Mouse (Mus musculus): ENCODE results near the gene Upp1. TPM values are rescaled to one million over a fixed set of nuclear protein-coding genes. Genes with fewer than 3 reads are reported as not detected.

The Upp1 gene
- polyA plus RNA-seq (2015; fragmentation: Nextera tagmentation; extraction: Ambion mirVana) = 3.4 and 3.5 TPM in 2 replicates

GRCm38 (mm10) chr11:9118050-9118420, at the start of gene Upp1:
TSS of gene Upp1 (plus strand) at chr11:9118103.
- Histone ChIP-seq H3K9me3 (no peaks in the 10 kb centered on the region), H3K9ac (peak within 1 kb of the TSS; percentile 54), H3K4me3 (peak within 1 kb of the TSS; percentile 43), H3K4me1 (replicated peaks) (peaks cover 31% of the 10 kb centered on the region), H3K27ac (replicated peaks) (no peak within 1 kb of the TSS), H3K27me3 (peaks cover 71% of the 10 kb centered on the region), H3K36me3 (no peaks in the 10 kb centered on the region), H3K4me2 (peak within 1 kb of the TSS; percentile 94)
- ATAC-seq (ENCODE audit: low read depth) = 0 out of 2 replicates have a peak, but pooled peaks have one; percentile 37
- under 1% methylated on average over 7 of the region's 7 CpGs for WGBS

GRCm38 (mm10) chr11:9076444-9076843, 41.5 kb upstream of the Upp1 start:
- no peak overlapping the region for H3K27ac ChIP-seq (replicated peaks)
- no peak overlapping the region for H3K4me2 ChIP-seq
- WGBS = 85% methylated on average over 3 of the region's 3 CpGs
- no peaks in the 10 kb centered on the region for H3K4me1 ChIP-seq (replicated peaks)
- no peaks in the 10 kb centered on the region for H3K36me3 ChIP-seq
- no peak overlapping the region for H3K9ac ChIP-seq
- H3K9me3 ChIP-seq = no peaks in the 10 kb centered on the region
- no peak overlapping the region for H3K4me3 ChIP-seq
- no peaks in the 10 kb centered on the region for H3K27me3 ChIP-seq
- no peak for ATAC-seq (ENCODE audit: low read depth)

GRCm38 (mm10) chr11:9113189-9113588, 4.7 kb upstream of the Upp1 start:
- Histone ChIP-seq H3K27me3 (peaks cover 42% of the 10 kb centered on the region), H3K27ac (replicated peaks) (no peak overlapping the region), H3K4me2 (no peak overlapping the region), H3K36me3 (no peaks in the 10 kb centered on the region), H3K9ac (no peak overlapping the region), H3K4me1 (replicated peaks) (peaks cover 15% of the 10 kb centered on the region), H3K9me3 (no peaks in the 10 kb centered on the region), H3K4me3 (no peak overlapping the region)
- no peak for ATAC-seq (ENCODE audit: low read depth)
- 83% methylated on average over 2 of the region's 2 CpGs for WGBS

- ATAC-seq (ENCODE audit: low read depth) = no peak
- Histone ChIP-seq H3K36me3 (no peaks in the 10 kb centered on the region), H3K9ac (no peak overlapping the region), H3K27me3 (peaks cover 65% of the 10 kb centered on the region), H3K9me3 (no peaks in the 10 kb centered on the region), H3K4me1 (replicated peaks) (peaks cover 31% of the 10 kb centered on the region), H3K27ac (replicated peaks) (no peak overlapping the region), H3K4me2 (peak overlapping the region; percentile 13; the same call in 1 of the 2 replicates), H3K4me3 (no peak overlapping the region)
- WGBS = 12% methylated on average over 9 of the region's 9 CpGs
Observed at GRCm38 (mm10) chr11:9115367-9116120, 2.4 kb upstream of the Upp1 start.

GRCm38 (mm10) chr11:9116121-9116520, 1.8 kb upstream of the Upp1 start:
- 2% methylated on average over 10 of the region's 10 CpGs for WGBS
- Histone ChIP-seq H3K4me3 (no peak overlapping the region), H3K4me1 (replicated peaks) (peaks cover 31% of the 10 kb centered on the region), H3K27ac (replicated peaks) (no peak overlapping the region), H3K4me2 (peak overlapping the region; percentile 13), H3K9me3 (no peaks in the 10 kb centered on the region), H3K36me3 (no peaks in the 10 kb centered on the region), H3K9ac (no peak overlapping the region), H3K27me3 (peaks cover 71% of the 10 kb centered on the region)
- ATAC-seq (ENCODE audit: low read depth) = no peak

GRCm38 (mm10) chr11:9116916-9117315, 987 bp upstream of the Upp1 start:
- ATAC-seq (ENCODE audit: low read depth) = no peak
- H3K27ac ChIP-seq (replicated peaks) = no peak overlapping the region
- H3K36me3 ChIP-seq = no peaks in the 10 kb centered on the region
- peaks cover 31% of the 10 kb centered on the region for H3K4me1 ChIP-seq (replicated peaks)
- WGBS = 5% methylated on average over 3 of the region's 3 CpGs
- H3K9ac ChIP-seq = no peak overlapping the region
- H3K27me3 ChIP-seq = peaks cover 72% of the 10 kb centered on the region
- H3K4me2 ChIP-seq = no peak overlapping the region; the same call in 1 of the 2 replicates
- H3K9me3 ChIP-seq = no peaks in the 10 kb centered on the region
- no peak overlapping the region for H3K4me3 ChIP-seq

GRCm38 (mm10) chr11:9117358-9118049, 399 bp upstream of the Upp1 start:
- Histone ChIP-seq H3K4me3 (peak overlapping the region; percentile 43), H3K9ac (peak overlapping the region; percentile 54; the same call in 1 of the 2 replicates), H3K4me2 (peak overlapping the region; percentile 94), H3K27me3 (peaks cover 72% of the 10 kb centered on the region), H3K36me3 (no peaks in the 10 kb centered on the region), H3K4me1 (replicated peaks) (peaks cover 31% of the 10 kb centered on the region), H3K9me3 (no peaks in the 10 kb centered on the region), H3K27ac (replicated peaks) (no peak overlapping the region)
- peak; percentile 37 for ATAC-seq (ENCODE audit: low read depth)
- WGBS = 3% methylated on average over 13 of the region's 13 CpGs

GRCm38 (mm10) chr11:9118421-9119121, 668 bp downstream of the Upp1 start:
- peak; percentile 74 for ATAC-seq (ENCODE audit: low read depth)
- peak overlapping the region; percentile 94 for H3K4me2 ChIP-seq
- peaks cover 69% of the 10 kb centered on the region for H3K27me3 ChIP-seq
- no peaks in the 10 kb centered on the region for H3K36me3 ChIP-seq
- H3K4me3 ChIP-seq = peak overlapping the region; percentile 43
- H3K9me3 ChIP-seq = no peaks in the 10 kb centered on the region
- 1% methylated on average over 40 of the region's 40 CpGs for WGBS
- H3K27ac ChIP-seq (replicated peaks) = no peak overlapping the region
- H3K4me1 ChIP-seq (replicated peaks) = peaks cover 31% of the 10 kb centered on the region
- H3K9ac ChIP-seq = peak overlapping the region; percentile 54

- no peak overlapping the region for H3K27ac ChIP-seq (replicated peaks)
- H3K4me2 ChIP-seq = peak overlapping the region; percentile 94
- H3K4me3 ChIP-seq = peak overlapping the region; percentile 43
- H3K36me3 ChIP-seq = no peaks in the 10 kb centered on the region
- whole genome bisulfite sequencing = 5% methylated on average over 22 of the region's 22 CpGs
- H3K27me3 ChIP-seq = peaks cover 64% of the 10 kb centered on the region
- H3K9me3 ChIP-seq = no peaks in the 10 kb centered on the region
- H3K9ac ChIP-seq = no peak overlapping the region; the same call in 1 of the 2 replicates
- peaks cover 31% of the 10 kb centered on the region for H3K4me1 ChIP-seq (replicated peaks)
- no peak for ATAC-seq (ENCODE audit: low read depth)
Observed at GRCm38 (mm10) chr11:9119231-9120020, 1.5 kb downstream of the Upp1 start.

GRCm38 (mm10) chr11:9122315-9122714, 4.4 kb downstream of the Upp1 start:
- Histone ChIP-seq H3K27me3 (peaks cover 38% of the 10 kb centered on the region), H3K36me3 (no peaks in the 10 kb centered on the region), H3K4me2 (no peak overlapping the region), H3K9ac (no peak overlapping the region), H3K9me3 (no peaks in the 10 kb centered on the region), H3K27ac (replicated peaks) (no peak overlapping the region), H3K4me3 (no peak overlapping the region), H3K4me1 (replicated peaks) (peaks cover 25% of the 10 kb centered on the region)
- 75% methylated on average over 4 of the region's 4 CpGs for WGBS
- no peak for ATAC-seq (ENCODE audit: low read depth)

GRCm38 (mm10) chr11:9126373-9127107, 8.6 kb downstream of the Upp1 start:
- no peak for ATAC-seq (ENCODE audit: low read depth)
- Histone ChIP-seq H3K4me3 (no peak overlapping the region), H3K36me3 (no peaks in the 10 kb centered on the region), H3K9me3 (no peaks in the 10 kb centered on the region), H3K9ac (no peak overlapping the region), H3K4me1 (replicated peaks) (no peaks in the 10 kb centered on the region), H3K27me3 (no peaks in the 10 kb centered on the region), H3K4me2 (no peak overlapping the region), H3K27ac (replicated peaks) (no peak overlapping the region)
- WGBS = 79% methylated on average over 5 of the region's 5 CpGs
